18 mouse cellular contexts compared by ENCODE assay signal in the genomic region with DNA sequence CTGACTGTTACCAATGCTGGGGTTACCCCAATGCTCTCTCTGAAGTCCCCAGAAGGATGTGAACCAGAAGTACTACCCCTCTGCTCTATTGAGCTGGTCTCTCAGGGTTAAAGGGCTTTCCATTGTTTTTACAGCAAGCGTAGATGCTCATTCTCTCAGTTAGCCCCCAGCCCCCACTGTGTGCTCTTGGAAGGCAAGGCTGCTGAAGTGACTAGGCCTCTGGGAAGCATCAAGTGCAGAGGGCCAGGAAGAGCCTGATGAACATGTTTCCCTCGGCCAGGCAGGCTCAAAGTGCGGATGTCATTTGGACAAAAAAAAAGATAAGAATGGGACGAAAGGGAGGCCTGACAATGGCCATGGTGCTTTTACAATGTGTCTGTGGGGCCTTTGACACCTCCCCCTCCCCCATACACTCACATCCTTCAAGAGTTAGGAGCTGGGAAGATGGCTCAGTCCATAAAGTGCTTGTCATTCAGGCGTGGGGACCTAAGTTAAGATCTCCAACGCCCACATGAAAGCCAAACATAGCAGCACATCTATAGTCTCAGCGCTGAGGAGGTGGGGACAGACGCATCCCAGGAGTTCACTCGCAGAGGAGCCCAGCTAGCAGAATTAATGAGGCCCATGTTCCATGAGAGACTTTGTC.
DNase-seq lines count a peak whose midpoint lies in the region; ATAC-seq and TF ChIP-seq lines count a peak whose summit lies in the region.
"Had no signal": no experiment of that assay in that cellular context is flagged by ENCODE, and none has a peak within 500 bp of the region (broad histone marks: within the 10 kb centered on the region; RNA-seq: fewer than 3 reads in every experiment).

No protein-coding gene starts in this region.

- peaks cover 42% of the 10 kb centered on the region for H3K4me1 ChIP-seq in heart, embryonic 15.5 days (replicated peaks)
- peaks cover 23% of the 10 kb centered on the region for H3K4me1 ChIP-seq in midbrain, embryonic 10.5 days
- H3K4me1 ChIP-seq in midbrain, postnatal 0 days (ENCODE audit: insufficient read depth, low read length) = no peaks in the 10 kb centered on the region
- H3K4me1 ChIP-seq in forebrain, embryonic 12.5 days = peaks cover 20% of the 10 kb centered on the region
- H3K4me1 ChIP-seq: forebrain, embryonic 15.5 days; liver, embryonic 15.5 days had no signal

- peak; percentile 19 for DNase-seq in embryo, embryonic 10.5 days (ENCODE audit: low spot score)
- no peak for DNase-seq in embryo, embryonic 10 days (ENCODE audit: low spot score)
- DNase-seq in heart, adult 8-10 months (ENCODE audit: low spot score) = no peak
- no peak for DNase-seq in midbrain, embryonic 10.5 days (ENCODE audit: low spot score)
- no peak for DNase-seq in midbrain, postnatal 0 days (ENCODE audit: low spot score)
- peak; percentile 47 for DNase-seq in right cerebral cortex, postnatal 25 days
- DNase-seq: adrenal gland, postnatal 14 days; cerebellum, adult 8-10 months; gastrocnemius, postnatal 36 days had no signal

- H3K9me3 ChIP-seq in heart, embryonic 15.5 days (replicated peaks) = no peaks in the 10 kb centered on the region
- no peaks in the 10 kb centered on the region for H3K9me3 ChIP-seq in midbrain, embryonic 10.5 days (replicated peaks)
- H3K9me3 ChIP-seq in midbrain, postnatal 0 days (ENCODE audit: low read length) = no peaks in the 10 kb centered on the region
- H3K9me3 ChIP-seq in forebrain, embryonic 12.5 days = no peaks in the 10 kb centered on the region
- H3K9me3 ChIP-seq: forebrain, embryonic 15.5 days; limb, embryonic 12.5 days; liver, embryonic 15.5 days; neural tube, embryonic 13.5 days had no signal

- no peak for TF ChIP-seq CTCF in midbrain, postnatal 0 days (IDR thresholded peaks at IDR 0.05)

- no peak overlapping the region for H3K4me3 ChIP-seq in heart, embryonic 15.5 days
- H3K4me3 ChIP-seq in midbrain, embryonic 10.5 days = no peak overlapping the region
- no peak overlapping the region for H3K4me3 ChIP-seq in midbrain, postnatal 0 days (ENCODE audit: low read depth, low read length)
- H3K4me3 ChIP-seq in forebrain, embryonic 12.5 days (replicated peaks) = no peak overlapping the region
- H3K4me3 ChIP-seq: forebrain, embryonic 15.5 days; layer of hippocampus, adult 2 months; limb, embryonic 12.5 days; liver, embryonic 15.5 days; neural tube, embryonic 13.5 days had no signal

- no peak overlapping the region for H3K4me2 ChIP-seq in heart, embryonic 15.5 days
- H3K4me2 ChIP-seq in midbrain, postnatal 0 days (ENCODE audit: low read depth, low read length, poor library complexity, severe bottlenecking) = no peak overlapping the region
- H3K4me2 ChIP-seq in forebrain, embryonic 12.5 days = no peak overlapping the region
- H3K4me2 ChIP-seq: forebrain, embryonic 15.5 days; hindbrain, embryonic 14.5 days; limb, embryonic 12.5 days; liver, embryonic 15.5 days; neural tube, embryonic 13.5 days had no signal

- no peak overlapping the region for H3K9ac ChIP-seq in heart, embryonic 15.5 days
- H3K9ac ChIP-seq in midbrain, postnatal 0 days (replicated peaks; ENCODE audit: low read length, poor library complexity, severe bottlenecking) = no peak overlapping the region
- H3K9ac ChIP-seq in forebrain, embryonic 12.5 days = no peak overlapping the region
- H3K9ac ChIP-seq: forebrain, embryonic 15.5 days; hindbrain, embryonic 14.5 days; limb, embryonic 12.5 days; liver, embryonic 15.5 days; neural tube, embryonic 13.5 days had no signal

- no peaks in the 10 kb centered on the region for H3K36me3 ChIP-seq in heart, embryonic 15.5 days
- no peaks in the 10 kb centered on the region for H3K36me3 ChIP-seq in midbrain, embryonic 10.5 days
- H3K36me3 ChIP-seq in midbrain, postnatal 0 days (ENCODE audit: insufficient read depth, low read length) = no peaks in the 10 kb centered on the region
- H3K36me3 ChIP-seq in forebrain, embryonic 12.5 days (replicated peaks) = no peaks in the 10 kb centered on the region
- H3K36me3 ChIP-seq: forebrain, embryonic 15.5 days; limb, embryonic 12.5 days; liver, embryonic 15.5 days; neural tube, embryonic 13.5 days had no signal

- 32% methylated on average over 9 of the region's 9 CpGs for WGBS in heart, embryonic 15.5 days
- 65% methylated on average over 9 of the region's 9 CpGs for WGBS in midbrain, embryonic 10.5 days
- WGBS in midbrain, postnatal 0 days = 55% methylated on average over 9 of the region's 9 CpGs
- WGBS in forebrain, embryonic 12.5 days = 72% methylated on average over 9 of the region's 9 CpGs

- H3K27me3 ChIP-seq in heart, embryonic 15.5 days = no peaks in the 10 kb centered on the region
- H3K27me3 ChIP-seq in midbrain, embryonic 10.5 days (ENCODE audit: low read depth, poor library complexity, severe bottlenecking) = peaks cover 6% of the 10 kb centered on the region; the same call in 1 of the 2 replicates
- no peaks in the 10 kb centered on the region for H3K27me3 ChIP-seq in midbrain, postnatal 0 days (ENCODE audit: insufficient read depth, low read length)
- H3K27me3 ChIP-seq in forebrain, embryonic 12.5 days = peaks cover 22% of the 10 kb centered on the region
- H3K27me3 ChIP-seq: forebrain, embryonic 15.5 days; liver, embryonic 15.5 days; neural tube, embryonic 13.5 days had no signal

- ATAC-seq in heart, embryonic 15.5 days (replicated peaks; ENCODE audit: insufficient number of reproducible peaks, insufficient read depth, low FRiP score, low read depth) = 0 out of 2 replicates have a peak, but pooled peaks have one; percentile 33
- ATAC-seq in midbrain, postnatal 0 days (ENCODE audit: low FRiP score) = no peak
- ATAC-seq in forebrain, embryonic 12.5 days (ENCODE audit: low FRiP score) = no peak
- ATAC-seq: forebrain, embryonic 15.5 days; intestine, embryonic 16.5 days had no signal

- H3K27ac ChIP-seq in heart, embryonic 15.5 days = peak overlapping the region; percentile 31
- 0 out of 2 replicates have a peak overlapping the region, but pooled peaks have one; percentile 20 for H3K27ac ChIP-seq in midbrain, embryonic 10.5 days (replicated peaks)
- no peak overlapping the region for H3K27ac ChIP-seq in midbrain, postnatal 0 days (ENCODE audit: low read depth, low read length)
- H3K27ac ChIP-seq in forebrain, embryonic 12.5 days = no peak overlapping the region
- H3K27ac ChIP-seq: forebrain, embryonic 15.5 days; hindbrain, embryonic 14.5 days; layer of hippocampus, adult 2 months; limb, embryonic 12.5 days; liver, embryonic 15.5 days; neural tube, embryonic 13.5 days had no signal

Comparison
In these comparisons a context has a peak if more than half of its experiments do, and no peak if none do; other contexts are left out.
1. DNase-seq: peak in embryo, embryonic 10.5 days (single experiment) and right cerebral cortex, postnatal 25 days (single experiment); none in embryo, embryonic 10 days (single experiment), heart, adult 8-10 months (single experiment), midbrain, embryonic 10.5 days (single experiment) and midbrain, postnatal 0 days (single experiment).
2. H3K27ac ChIP-seq: peak in heart, embryonic 15.5 days (single experiment) and midbrain, embryonic 10.5 days (single experiment); none in midbrain, postnatal 0 days (single experiment) and forebrain, embryonic 12.5 days (single experiment).